Mouse (Mus musculus): ENCODE data around the gene Dars2.
"Not testable (repeated sequence)": the region's sequence is repeated elsewhere in the genome, so short reads cannot be mapped to it uniquely, and the experiment has no call there.

Dars2 gene

DNA sequence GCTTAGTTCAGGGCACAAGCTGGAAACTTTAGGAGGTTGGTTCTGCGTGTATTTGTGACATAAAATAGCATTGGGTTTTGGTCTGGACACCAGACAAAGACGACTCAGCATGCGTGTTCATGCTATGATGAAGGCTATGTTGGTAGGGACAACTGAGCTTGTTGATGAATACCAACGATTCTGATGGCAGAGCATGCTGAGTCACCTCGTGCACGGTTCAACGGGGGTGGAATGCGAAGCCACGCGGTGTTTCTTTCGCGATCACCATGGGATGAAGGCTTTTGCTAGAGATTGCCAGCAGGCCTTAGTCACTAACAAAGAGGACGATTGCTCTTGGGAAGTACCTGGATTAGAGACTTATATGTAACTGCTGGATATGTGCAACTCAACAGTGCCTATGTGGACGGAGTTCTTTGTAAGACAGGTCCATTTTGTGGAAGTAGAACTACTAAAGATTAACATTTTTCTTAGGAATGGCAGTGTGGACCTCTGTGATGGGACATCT, 35.1 kb downstream of the Dars2 start:
- no peak for DNase-seq

DNA sequence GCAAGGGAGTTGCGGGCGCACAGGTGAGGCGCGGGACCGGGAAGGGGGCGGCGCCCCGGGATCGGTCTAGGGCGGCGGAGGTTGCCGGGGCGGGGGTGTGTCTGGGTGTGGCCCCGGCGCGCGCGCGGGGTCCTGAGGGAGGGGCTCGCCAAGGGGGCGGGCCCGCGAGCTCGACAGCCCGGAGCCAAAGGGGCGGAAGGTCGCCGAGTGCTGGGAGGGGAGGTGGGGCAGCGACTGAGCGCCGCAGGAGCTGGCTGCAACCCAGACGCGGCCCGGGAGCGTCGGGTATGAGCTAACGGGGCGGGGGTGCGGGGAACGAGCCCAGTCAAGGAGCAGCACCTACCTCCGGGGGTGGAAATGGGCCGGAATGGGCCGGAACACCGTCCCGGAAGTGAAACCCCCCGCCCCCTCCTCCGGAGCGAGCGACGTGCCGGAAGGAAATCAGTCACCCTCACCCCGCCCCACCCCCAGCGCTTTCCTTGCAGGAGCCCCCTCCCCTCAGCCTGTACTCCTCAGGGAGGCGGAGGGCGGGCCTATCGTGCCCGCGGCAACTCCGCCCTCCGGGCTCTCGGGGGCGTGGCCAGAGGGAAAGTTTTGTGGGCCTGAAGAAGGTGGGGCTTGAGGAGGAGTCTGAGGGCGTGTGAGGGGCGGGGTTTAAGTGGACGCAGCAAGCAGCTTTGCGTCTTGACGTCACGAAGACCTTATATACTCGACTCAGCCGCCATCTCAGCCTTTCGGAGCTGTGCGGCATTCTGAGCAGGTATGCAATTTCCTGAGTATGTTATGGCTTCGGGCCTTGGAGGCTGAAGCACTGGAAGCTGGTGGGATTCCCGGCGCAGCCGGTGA, 35.8 kb downstream of the Dars2 start, which contains the start of gene Zbtb37:
Gene Zbtb37, minus strand, starts transcription at position 415 of the 846 bp plus-strand sequence.
- DNase-seq = peak; percentile 99

DNA sequence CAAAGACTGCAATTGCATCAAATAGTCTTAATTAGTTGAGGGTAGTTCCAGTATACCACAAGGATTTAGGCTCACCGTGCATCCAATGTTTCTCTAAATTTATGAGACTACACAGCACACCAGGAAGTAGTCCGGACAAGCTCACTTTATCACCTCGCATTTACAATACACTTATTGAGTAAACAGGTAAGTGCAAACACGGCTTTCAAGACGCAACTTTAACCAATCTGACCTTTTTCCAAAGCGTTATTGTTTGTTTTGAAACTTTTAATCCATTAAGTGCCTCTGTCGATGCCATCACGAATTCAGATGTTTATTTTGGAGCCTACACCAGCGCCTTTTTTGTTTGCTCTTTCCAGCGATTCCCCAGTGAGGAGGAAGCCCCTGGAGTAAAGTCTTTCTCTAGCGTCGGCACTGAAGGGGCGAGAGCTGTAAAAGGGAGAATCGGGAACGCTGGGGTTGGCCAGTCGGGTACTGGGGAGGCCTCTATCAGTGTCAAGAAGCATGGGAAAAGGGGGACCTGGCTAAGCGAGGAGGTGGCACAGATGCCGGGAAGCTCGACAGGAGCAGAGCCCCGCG, 36.5 kb downstream of the Dars2 start:
- DNase-seq = no peak

DNA sequence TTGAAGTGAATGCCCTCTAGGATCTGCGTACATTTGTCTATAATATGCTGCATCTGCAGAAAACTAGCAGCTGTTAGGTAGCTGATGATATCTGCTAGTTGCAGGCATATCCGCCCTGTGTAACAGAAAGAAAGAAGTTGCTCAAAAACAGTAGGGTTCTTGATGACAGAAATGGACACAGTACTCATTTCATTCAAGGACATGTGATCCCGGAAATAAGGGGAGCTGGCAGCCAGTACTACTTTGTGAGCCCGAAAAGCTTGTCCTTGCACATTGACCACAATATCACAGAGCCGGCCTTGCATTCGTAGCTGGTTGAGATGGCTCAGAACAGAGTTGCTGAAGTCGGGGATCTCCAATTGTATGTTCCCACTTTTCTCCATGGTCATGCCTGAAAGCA, 38.1 kb downstream of the Dars2 start:
- no peak for DNase-seq

DNA sequence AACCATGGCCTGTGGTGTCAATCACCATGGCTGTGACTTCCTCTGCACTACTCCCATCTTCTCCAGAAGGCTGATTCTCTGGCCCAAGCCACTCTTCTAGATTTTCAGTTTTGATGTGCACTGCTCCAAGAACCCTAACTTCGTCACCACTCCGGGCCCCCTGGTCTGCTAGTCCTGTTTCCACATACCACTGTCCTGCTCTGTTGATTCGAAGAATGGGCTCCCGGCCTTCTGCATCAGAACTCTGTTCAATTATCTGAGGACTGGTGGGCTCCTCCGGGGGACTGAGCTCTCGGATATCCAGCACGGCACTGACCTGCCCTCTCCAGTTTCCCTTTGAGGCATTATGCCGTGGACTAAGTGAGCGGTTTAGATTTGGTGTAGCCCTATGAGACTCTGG, 38.6 kb downstream of the Dars2 start:
- no peak for DNase-seq

DNA sequence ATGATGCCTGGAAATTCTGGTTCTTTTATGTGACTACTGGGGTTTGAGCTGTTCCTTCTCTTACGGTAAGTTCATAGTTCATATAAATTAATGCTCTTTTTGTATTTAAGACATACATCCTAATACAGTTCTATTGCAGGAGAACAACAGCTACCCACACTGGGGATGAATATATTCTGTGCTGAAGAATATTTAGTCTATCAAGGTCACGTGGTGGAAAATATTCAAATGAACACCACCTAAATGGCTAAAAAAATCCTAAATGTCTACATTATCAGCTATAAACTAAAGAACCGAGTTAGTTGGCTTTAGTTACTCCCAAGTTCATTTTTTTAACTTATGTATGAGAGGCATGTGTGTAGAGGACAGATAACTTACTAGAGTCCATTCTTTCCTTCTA, 40.4 kb downstream of the Dars2 start:
- no peak for DNase-seq

DNA sequence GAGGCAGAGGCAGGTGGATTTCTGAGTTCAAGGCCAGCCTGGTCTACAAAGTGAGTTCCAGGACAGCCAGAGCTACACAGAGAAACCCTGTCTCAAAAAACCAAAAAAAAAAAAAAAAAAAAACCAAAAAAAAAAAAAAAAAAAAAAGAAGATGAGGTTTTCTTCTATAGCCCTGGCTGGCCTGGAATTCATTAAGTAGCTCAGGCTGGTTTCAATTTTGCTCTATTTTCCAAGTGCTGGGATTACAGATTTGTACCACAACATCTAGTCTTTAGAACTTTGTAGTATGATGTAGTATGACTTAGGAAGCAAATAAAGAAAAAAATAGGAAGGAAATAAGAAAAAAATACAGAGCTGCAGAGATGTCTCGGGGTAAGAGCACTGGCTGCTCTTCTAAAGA, 42.0 kb downstream of the Dars2 start:
- not testable (repeated sequence) for DNase-seq

DNA sequence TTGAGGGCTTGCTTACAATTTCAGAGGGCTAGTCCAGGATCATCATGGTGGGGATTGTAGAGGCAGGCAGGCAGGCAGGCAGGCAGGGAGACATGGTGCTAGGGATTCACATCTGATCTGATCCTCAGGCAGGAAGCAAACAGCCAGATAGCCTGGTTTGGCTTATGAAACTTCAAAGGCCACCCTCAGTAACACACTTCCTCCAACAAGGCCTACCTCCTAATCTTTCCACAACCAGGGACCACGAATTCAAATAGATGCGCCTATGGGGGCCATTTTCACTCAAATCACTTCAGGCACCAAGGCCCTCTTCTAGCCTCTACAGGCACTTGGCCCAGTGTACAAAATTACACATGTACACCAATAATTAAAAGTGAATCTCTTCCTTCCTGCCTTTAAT, 43.3 kb downstream of the Dars2 start:
- no peak for DNase-seq

DNA sequence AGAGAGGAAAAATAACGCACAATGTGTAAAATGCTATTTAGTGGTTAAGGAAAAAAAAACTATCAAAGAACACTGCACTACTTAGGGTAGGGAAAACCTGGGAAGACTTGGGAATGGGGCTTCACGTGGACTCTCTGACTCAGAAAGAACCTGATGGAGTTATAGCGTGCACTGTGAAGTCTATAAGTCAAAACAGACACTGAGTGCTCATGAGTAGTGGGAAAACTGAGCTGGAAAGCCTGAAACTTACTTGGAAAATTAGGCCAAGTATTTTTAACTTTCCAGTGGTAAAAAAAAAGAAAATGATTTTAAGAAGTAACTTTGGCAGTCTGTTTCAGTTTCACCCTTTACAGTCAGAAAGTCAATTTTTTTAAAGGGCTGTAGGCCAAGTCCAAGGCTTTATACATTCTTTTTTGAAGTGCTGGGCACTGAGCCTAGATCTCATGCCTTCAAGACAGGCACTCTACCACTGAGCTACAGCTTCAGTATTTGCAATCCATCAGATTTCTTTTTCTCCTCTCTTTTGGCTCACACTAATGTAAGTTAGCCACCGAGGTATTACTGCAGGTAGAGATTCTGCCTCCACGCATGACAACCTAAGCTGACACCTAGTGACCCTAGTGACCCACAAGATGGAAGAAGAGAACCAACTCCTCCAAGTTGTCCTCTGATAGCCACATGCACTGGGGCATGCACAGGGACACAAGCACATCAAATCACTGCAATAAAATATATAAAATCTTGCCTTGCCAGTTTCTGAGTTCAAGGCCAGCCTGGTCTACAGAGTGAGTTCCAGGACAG, 44.8 kb downstream of the Dars2 start:
- DNase-seq = no peak

DNA sequence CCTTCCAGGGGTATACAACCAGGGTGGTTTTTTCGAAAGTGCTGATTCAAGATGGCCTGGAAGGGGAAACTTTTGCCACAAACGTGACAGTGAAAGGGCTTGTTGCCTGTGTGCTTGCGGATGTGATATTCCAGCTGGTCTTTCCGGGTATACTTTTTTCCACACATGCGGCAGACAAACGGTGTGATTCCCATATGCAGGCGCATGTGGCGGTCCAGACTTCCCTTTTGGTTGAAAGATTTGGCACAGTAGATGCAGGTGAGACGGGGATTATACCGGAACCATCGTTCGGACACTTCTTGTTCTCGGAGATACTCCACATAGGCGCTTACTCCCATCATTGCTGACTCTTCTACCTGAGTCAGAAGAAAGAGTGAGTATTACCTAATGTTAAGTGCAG, 50.4 kb downstream of the Dars2 start:
- no peak for DNase-seq

DNA sequence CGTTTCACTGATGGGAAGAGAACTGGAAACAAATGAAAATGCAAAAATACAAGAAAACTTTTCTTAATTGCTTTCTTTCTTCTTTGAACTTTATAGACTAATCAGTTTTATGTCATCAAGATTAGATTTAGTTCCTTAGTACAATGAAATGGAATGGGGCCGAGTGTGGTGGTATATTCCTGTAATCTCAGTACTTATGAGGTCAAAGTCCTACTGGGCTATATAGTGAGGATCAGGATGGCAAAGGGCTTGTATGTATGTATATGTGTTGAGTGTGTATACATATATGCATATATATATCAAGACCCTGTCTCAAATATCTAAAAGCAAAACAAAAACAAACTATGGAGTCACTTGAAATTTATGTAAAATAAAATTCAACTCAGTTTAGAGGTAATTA, 54.1 kb downstream of the Dars2 start:
- no peak for DNase-seq

DNA sequence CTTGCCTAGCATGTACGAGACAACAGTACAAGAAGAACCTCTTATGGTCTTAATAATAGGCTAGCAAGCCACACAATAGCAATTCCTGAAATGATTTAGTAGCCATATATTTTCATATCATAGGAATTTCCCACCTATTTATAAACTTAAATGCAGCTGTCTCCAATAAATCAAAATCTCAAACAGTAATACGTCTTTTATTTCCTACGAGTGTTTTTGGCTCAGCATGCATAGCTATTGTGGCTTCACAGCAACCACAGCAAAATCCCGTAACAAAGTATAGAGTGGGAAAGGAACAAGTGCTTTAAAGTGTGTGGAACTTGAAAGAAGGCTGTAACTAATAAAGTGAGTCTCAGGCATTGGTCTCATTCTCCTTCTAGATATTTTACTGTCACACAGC, 60.0 kb downstream of the Dars2 start:
- no peak for DNase-seq

DNA sequence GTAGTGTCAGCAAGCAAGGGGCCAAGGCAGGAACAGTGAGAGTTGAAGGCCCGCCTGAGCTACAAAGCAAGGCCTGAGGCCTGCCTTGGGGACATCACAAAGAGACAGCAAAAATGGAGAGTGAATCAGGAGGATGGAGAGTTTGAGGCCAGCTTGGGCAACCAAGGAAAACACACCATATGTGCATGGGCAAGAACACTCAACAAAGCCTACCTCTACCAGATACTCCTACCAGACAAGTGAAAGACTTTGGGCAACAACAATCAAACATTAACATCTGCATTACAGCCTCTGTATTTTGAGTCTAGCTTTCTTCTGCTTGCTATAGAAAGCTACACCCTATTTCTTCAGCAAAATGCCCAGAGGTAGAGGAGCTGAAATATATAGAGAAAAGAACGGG, 62.4 kb downstream of the Dars2 start:
- no peak for DNase-seq

DNA sequence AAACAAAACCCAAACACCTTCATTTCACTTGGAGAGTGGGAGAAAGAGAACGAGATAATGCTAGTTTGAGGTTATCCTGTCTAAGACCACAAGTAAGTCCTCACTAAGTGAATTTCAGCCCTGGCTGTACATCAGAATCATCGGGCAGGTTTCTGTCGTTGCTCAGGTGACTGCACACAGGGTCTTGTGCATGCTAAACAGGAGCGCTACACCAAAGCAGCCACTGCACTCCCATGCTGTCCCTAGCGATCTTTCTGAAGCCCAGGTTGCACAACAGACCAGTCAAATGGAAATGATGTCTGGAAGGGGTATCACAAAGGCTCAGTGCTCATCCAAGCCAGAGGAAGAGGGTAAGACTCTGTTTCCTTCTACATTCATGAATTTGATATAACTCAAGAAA, 64.0 kb downstream of the Dars2 start:
- DNase-seq = no peak

DNA sequence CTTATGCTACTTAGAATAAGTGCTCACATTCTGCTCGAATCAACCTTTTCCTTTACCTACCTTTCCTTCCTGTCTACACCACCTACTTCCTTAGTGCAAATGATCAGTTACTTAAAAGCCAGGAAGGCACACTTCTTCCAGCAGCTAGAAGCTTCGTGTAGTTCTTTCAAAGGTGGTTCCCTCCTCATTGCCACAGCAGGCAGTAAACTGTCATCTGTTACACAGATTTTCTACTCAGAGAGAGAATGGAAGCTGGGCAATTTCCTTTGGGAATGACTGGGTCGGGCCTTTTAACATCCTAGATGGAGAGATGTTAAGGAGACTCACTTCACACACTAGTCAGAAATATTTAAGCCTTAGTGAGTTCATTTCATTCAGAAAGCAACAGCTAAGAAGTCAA, 64.9 kb downstream of the Dars2 start:
- no peak for DNase-seq

DNA sequence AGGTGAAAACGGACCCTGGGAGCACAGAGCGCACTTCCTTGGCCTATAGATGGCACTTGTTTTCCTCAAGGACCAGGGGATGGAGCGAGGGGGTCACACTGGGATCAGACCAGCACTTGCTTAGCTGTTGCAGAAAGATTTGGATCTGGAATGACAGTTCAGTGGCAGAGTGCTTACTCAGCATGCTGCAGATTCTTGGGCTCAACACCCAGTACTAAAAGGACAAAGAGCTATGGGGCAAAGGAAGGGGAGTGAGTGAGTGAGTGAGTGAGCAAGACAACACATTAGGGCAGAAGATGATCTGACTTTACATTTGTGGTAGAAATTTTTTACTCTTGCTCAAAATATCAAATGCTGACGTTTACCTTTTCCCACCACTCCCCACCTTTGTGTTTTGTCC, 65.5 kb downstream of the Dars2 start:
- DNase-seq = no peak

DNA sequence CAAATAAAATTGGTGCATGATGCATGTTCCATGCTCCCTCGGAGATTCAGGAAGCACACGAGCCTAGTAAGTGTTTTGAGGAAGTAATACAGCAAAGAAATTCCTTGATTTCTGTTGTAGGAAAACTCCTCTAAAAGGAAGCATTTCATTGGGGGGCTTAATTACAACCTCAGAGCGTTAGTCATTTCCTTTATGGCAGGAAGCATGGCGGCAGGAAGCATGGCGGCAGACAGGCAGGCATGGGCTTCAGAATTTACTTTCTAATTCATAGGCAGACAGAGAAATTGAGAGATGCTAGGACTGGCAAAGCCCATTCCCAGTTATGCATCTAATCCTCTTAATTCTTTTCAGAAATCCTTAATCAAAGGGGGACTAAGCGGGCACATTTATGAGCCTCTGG, 76.6 kb downstream of the Dars2 start:
- DNase-seq = no peak
